Mouse (Mus musculus) MEL (cell line): Measurements from ENCODE around the gene Dnajb3. TPM values are rescaled to one million over a fixed set of nuclear protein-coding genes. Genes with fewer than 3 reads are reported as not detected.
"Not testable (repeated sequence)": the region's sequence is repeated elsewhere in the genome, so short reads cannot be mapped to it uniquely, and the experiment has no call there.

ENCODE experiments used
- DNase-seq: peaks from one replicate; pipeline ENCODE4 v3.0.0; 2011; ENCODE audit warnings: low read depth, low spot score
- H3K27ac ChIP-seq: 2 replicates; pipeline ENCODE4 v1.5.1; 2012; ENCODE audit warnings: low read depth, mild to moderate bottlenecking, control low read depth, low read length, moderate library complexity; ENCODE audit not compliant: control insufficient read depth
- H3K27me3 ChIP-seq, 2 experiments: fragments of 150-350 bp in 1 of 2; sonication (generic) in 1 of 2; 2 replicates each; pipeline ENCODE4 v1.6.1; 2012; ENCODE audit warnings: low read length in 2 of 2, mild to moderate bottlenecking in 2 of 2, improper control_type of control experiment in 1 of 2, moderate library complexity in 1 of 2; ENCODE audit not compliant: insufficient read depth in 2 of 2, control insufficient read depth in 1 of 2
- H3K36me3 ChIP-seq, 2 experiments: 2 replicates each; pipeline ENCODE4 v1.6.1; 2012 to 2014; ENCODE audit warnings: low read length in 2 of 2, improper control_type of control experiment in 1 of 2, inconsistent platforms in 1 of 2, mild to moderate bottlenecking in 1 of 2; ENCODE audit not compliant: insufficient read depth in 2 of 2, control insufficient read depth in 1 of 2
- H3K4me1 ChIP-seq, 2 experiments: fragments of 150-350 bp in 1 of 2; sonication (generic) in 1 of 2; 2 replicates each; pipeline ENCODE4 v1.6.1; 2012; ENCODE audit warnings: low read length in 2 of 2, improper control_type of control experiment in 1 of 2, mild to moderate bottlenecking in 1 of 2; ENCODE audit not compliant: insufficient read depth in 2 of 2, control insufficient read depth in 1 of 2
- H3K4me3 ChIP-seq, 2 experiments: fragments of 150-350 bp in 1 of 2; sonication (generic) in 1 of 2; 2 replicates each; pipeline ENCODE4 v1.5.1; 2012; ENCODE audit warnings: low read depth in 2 of 2, low read length in 2 of 2, mild to moderate bottlenecking in 2 of 2, moderate library complexity in 2 of 2, control low read depth in 1 of 2, improper control_type of control experiment in 1 of 2; ENCODE audit not compliant: control insufficient read depth in 1 of 2, insufficient read depth in 1 of 2
- H3K79me2 ChIP-seq: 2 replicates; pipeline ENCODE4 v1.6.1; 2012; ENCODE audit warnings: mild to moderate bottlenecking, low read length, moderate library complexity; ENCODE audit not compliant: control insufficient read depth, poor library complexity, insufficient read depth
- H3K9ac ChIP-seq: 2 replicates; pipeline ENCODE4 v1.6.1; 2012; ENCODE audit warnings: low read depth, mild to moderate bottlenecking, control low read depth, low read length, moderate library complexity; ENCODE audit not compliant: control insufficient read depth, poor library complexity, severe bottlenecking
- H3K9me3 ChIP-seq: fragments of 150-350 bp; sonication (generic); replicated peaks from 2 replicates; pipeline ENCODE4 v1.6.1; 2012; ENCODE audit warnings: mild to moderate bottlenecking, low read length, improper control_type of control experiment, moderate library complexity; ENCODE audit not compliant: insufficient read depth
- EP300 ChIP-seq, 2 experiments: IDR thresholded peaks; 2 replicates each; pipeline ENCODE4 v1.6.1; 2011; ENCODE audit warnings: improper control_type of control experiment in 2 of 2, low read length in 2 of 2, low read depth in 1 of 2, mild to moderate bottlenecking in 1 of 2
- ETS1 ChIP-seq: IDR thresholded peaks from 2 replicates; pipeline ENCODE4 v1.6.1; 2012; ENCODE audit warnings: low read depth, mild to moderate bottlenecking, inconsistent platforms, low read length, improper control_type of control experiment, moderate library complexity
- GABPA ChIP-seq: IDR thresholded peaks from 2 replicates; pipeline ENCODE4 v1.6.1; 2012; ENCODE audit warnings: low read depth, mild to moderate bottlenecking, inconsistent platforms, low read length, improper control_type of control experiment, moderate library complexity
- GATA1 ChIP-seq: IDR thresholded peaks from 2 replicates; pipeline ENCODE4 v1.6.1; 2011; ENCODE audit warnings: low read depth, low read length, improper control_type of control experiment
- HCFC1 ChIP-seq: IDR thresholded peaks from 2 replicates; pipeline ENCODE4 v1.6.1; 2012; ENCODE audit warnings: low read depth, mild to moderate bottlenecking, inconsistent platforms, low read length, improper control_type of control experiment, moderate library complexity
- JUND ChIP-seq: IDR thresholded peaks from 2 replicates; pipeline ENCODE4 v1.6.1; 2011; ENCODE audit warnings: low read depth, mild to moderate bottlenecking, improper control_type of control experiment, low read length
- KAT2A ChIP-seq: conservative IDR thresholded peaks from 2 replicates; pipeline ENCODE4 v1.6.1; 2012; ENCODE audit warnings: low read depth, low read length, improper control_type of control experiment, inconsistent platforms
- polyA plus RNA-seq, 2 experiments: library from polyadenylated mRNA; stranded (reverse) in 1 of 2; unstranded in 1 of 2; fragments of >175 nt in 1 of 2; fragments of >200 nt in 1 of 2; gene quantifications; 2 replicates each; pipeline versions ENCODE4 v1.2.1 to v1.2.4; 2012; ENCODE audit warnings: low replicate concordance in 2 of 2, low read depth in 1 of 2; ENCODE audit not compliant: insufficient read length in 2 of 2, insufficient read depth in 1 of 2, missing spikeins in 1 of 2
- total RNA-seq: library from RNA; depleted of rRNA; stranded (reverse); fragments of 300-350 nt; gene quantifications from 2 replicates; pipeline ENCODE4 v1.2.3, GENCODE M21; 2012

The Dnajb3 gene
- total and polyA plus RNA-seq, 3 experiments = not detected

DNA sequence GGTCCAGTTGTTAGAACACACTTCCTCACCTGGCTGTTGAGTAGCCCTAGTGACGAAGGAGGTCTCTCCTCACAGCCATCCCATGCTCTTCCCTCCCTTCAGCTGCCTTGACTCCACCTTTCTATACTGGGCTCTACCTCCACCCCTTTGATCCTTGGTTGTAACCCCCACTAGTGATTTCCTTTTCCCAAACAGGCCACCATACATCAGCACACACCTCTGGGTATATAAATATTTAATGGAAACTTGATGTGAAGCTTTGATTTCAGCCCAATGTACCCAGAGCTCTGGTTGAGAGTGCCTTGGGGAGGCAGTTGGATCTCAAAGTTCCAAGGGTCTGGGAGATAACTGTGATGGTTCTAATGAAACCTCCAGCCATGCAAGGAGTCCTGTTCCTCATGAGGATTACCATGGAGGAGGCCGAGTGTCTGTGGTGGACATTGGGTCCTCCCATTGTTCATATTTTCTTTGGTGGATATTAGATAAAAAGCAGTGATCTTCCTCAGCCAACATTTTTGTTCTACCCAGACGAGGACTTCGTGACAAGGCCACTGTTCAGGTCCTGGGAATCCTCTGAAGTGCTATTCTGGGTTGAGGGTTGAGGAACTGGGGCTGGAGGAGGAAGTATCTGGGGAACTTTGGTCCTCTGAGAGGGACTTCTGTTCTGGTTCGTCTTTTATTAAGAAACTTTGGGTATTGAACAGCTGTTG is 21.2 kb upstream of the Dnajb3 start, which contains the start of gene Mroh2a:
Gene Mroh2a (plus strand): TSS at position 317 of the 710 bp plus-strand sequence.
- DNase-seq = peak; percentile 35
- H3K27me3 ChIP-seq = no peaks in the 10 kb centered on the region

DNA sequence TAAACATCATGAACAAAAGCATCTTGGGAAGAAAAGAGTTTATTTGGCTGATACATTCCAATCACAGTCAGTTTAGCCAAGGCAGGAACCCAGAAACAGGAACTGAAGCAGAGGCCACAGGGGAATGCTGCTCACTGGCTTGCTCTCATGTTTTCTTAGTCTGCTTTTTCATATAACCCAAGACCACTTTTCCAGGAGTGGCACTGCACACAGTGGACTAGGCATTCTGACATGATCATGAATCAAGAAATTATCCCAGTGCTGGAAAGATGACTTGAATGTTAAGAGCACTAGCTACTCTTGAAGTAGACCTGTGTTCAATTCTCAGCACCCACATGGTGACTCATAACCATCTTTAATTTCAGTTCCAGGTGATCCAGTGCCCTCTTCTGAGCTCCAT is 20.2 kb upstream of the Dnajb3 start:
- no peaks in the 10 kb centered on the region for H3K9me3 ChIP-seq
- no peak overlapping the region for H3K9ac ChIP-seq
- TF ChIP-seq JUND (no peak), GATA1 (no peak), EP300 (IDR thresholded peaks at IDR 0.05; ENCODE audit: low read depth in 1 of 2, low read length in 2 of 2) (no peak), ETS1 (no peak), HCFC1 (no peak), GABPA (no peak)
- no peaks in the 10 kb centered on the region for H3K79me2 ChIP-seq
- H3K27ac ChIP-seq = no peak overlapping the region
- H3K27me3 ChIP-seq = no peaks in the 10 kb centered on the region
- no peak for DNase-seq
- H3K4me3 ChIP-seq = no peak overlapping the region
- H3K4me1 ChIP-seq = no peaks in the 10 kb centered on the region
- no peaks in the 10 kb centered on the region for H3K36me3 ChIP-seq

More for the DNA sequence above, 21.2 kb upstream of the Dnajb3 start, which contains the start of gene Mroh2a:
- Histone ChIP-seq H3K9me3 (no peaks in the 10 kb centered on the region), H3K79me2 (no peaks in the 10 kb centered on the region), H3K9ac (no peak within 1 kb of the TSS), H3K27ac (no peak within 1 kb of the TSS), H3K4me3 (no peak within 1 kb of the TSS), H3K36me3 (no peaks in the 10 kb centered on the region), H3K4me1 (no peaks in the 10 kb centered on the region)
- no peak for TF ChIP-seq KAT2A

DNA sequence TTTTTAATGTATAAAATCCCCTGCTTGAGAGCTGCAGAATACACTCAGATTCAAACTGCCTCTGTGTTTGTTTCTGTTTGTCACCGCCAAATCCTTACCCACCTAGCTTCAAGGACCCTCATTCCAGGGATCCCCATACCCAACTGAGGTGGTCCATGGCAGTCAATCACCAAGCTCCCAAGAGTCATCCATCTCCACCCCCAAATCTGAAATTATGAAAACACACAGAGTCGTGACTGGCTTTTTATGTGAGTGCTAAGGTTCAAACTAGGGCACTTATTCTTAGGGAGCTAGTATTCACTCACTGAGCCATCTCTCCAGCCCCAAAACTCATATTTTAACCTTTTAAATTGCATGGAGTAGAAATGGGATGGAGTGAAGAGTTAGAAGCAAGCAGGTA is 19.7 kb upstream of the Dnajb3 start:
- H3K9me3 ChIP-seq, DNase-seq: not testable (repeated sequence)

More for the DNA sequence above, 19.7 kb upstream of the Dnajb3 start:
- not testable (repeated sequence) for H3K9ac ChIP-seq, H3K4me1 ChIP-seq, H3K27ac ChIP-seq, H3K36me3 ChIP-seq, H3K4me3 ChIP-seq, H3K27me3 ChIP-seq, H3K79me2 ChIP-seq
